Mouse (Mus musculus) kidney, postnatal 4 days (tissue): ENCODE measurements at regions not wholly inside any gene's neighbourhood (a gene's known extent, or its start where the extent isn't known, plus 50 kb on each side); places are given as distances from the start of the nearest gene placed in this dataset.
A peak's percentile ranks its signal among the peaks of the same experiment; 100 is the strongest.

Source experiments
- DNase-seq, 2 experiments: peaks; one replicate each; pipeline ENCODE4 v3.0.0; 2021; ENCODE audit warnings: mixed read lengths in 2 of 2

DNA sequence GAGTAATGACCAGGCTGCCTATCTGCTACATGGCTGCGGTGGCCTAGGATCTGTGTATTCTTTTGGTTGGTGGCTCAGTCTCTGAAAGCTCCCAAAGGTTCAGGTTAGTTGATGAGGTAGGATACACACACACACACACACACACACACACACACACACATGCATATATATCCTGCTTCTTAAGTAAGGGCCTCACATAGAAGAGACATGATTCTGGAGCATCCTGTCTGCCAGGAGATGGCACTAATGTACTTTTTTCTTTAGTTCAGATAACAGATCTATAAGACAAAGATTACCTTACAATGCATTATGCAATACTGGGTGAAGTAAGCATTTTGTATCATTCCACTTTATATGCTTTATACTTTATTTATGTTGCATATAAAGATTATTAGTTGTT lies 149.8 kb downstream of the Ankrd7 start:
- DNase-seq = no peak

DNA sequence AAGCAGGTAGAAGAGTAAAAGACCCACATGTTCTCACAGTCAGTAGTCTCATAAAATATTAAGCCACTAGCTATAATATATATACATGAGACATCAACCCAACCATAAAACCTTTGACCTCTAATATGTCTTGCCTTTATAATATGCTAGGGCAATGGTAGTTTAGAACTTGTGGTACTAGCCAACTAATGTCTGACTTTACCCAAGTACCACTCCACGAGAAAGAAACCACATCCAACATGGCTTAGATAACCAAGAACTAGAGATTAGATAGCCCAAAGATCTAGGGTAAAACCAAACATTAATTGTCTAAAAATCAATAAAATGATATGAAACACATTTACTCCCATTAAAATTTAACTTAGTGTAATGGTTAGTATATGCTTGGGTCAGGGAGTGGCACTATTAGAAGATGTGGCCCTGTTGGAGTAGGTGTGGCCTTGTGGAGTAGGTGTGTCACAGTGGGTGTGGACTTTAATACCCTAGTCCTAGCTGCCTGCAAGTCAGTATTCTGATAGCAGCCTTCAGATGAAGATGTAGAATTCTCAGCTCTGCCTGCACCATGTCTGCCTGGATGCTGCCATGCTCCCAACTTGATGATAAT lies 152.2 kb downstream of the Ankrd7 start:
- DNase-seq = no peak

DNA sequence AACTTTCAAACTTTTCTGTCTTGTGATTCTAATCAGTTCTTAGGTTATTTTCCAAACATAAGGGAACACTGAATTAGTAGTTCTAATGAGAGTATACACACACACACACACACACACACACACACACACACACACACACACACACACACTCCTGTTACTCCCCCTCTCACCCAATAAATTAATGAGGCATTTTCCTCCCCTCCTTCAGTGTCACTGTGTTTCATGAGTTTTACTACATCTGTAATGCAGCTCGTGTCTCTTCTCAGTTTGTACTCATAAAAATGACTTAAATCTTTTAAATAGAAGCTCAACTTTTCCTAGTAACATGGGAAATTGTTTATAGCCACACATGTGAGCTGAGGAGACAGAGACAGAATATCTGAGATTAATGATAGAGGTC lies 168.2 kb downstream of the Ankrd7 start:
- peak; percentile 2 to 7 for DNase-seq
